9 mouse cellular contexts compared by ENCODE assay signal in the genomic region with DNA sequence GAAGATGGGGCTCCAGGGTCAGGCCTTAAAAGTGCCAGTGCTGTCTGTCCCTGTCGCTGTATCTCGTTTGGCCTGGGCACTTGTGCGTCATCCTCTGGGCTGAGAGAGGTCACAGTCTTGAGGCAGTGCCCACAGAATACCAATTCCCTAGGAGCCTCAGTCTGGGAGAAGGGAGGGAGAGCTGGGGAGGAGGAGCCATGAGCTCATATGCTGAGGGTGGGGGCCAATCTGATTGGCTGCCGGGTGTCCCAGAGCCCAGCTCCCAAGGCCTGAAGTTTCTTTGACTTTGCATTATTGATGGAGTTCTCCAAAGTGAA. TPM values are rescaled to one million over a fixed set of nuclear protein-coding genes. Genes with fewer than 3 reads are reported as not detected.
DNase-seq lines count a peak whose midpoint lies in the region; ATAC-seq and TF ChIP-seq lines count a peak whose summit lies in the region.
"Had no signal": no experiment of that assay in that cellular context is flagged by ENCODE, and none has a peak within 500 bp of the region (broad histone marks: within the 10 kb centered on the region; RNA-seq: fewer than 3 reads in every experiment).

No protein-coding gene starts in this region.

- TF ChIP-seq CTCF in cortical plate, adult 2 months (IDR thresholded peaks at IDR 0.05; ENCODE audit: extremely low read depth, insufficient read depth, low read length) = no peak

- H3K9me3 ChIP-seq in lung, embryonic 16.5 days (ENCODE audit: control insufficient read depth, low read length) = no peaks in the 10 kb centered on the region
- no peaks in the 10 kb centered on the region for H3K9me3 ChIP-seq in heart, embryonic 10.5 days
- H3K9me3 ChIP-seq in midbrain, embryonic 10.5 days (replicated peaks) = no peaks in the 10 kb centered on the region
- H3K9me3 ChIP-seq: liver, embryonic 13.5 days had no signal

- no peak overlapping the region for H3K4me2 ChIP-seq in lung, embryonic 16.5 days (ENCODE audit: low read depth, low read length)
- H3K4me2 ChIP-seq: liver, embryonic 13.5 days had no signal

- H3K36me3 ChIP-seq in lung, embryonic 16.5 days (ENCODE audit: control insufficient read depth, insufficient read depth, low read length) = no peaks in the 10 kb centered on the region
- peaks cover 14% of the 10 kb centered on the region for H3K36me3 ChIP-seq in heart, embryonic 10.5 days
- H3K36me3 ChIP-seq in midbrain, embryonic 10.5 days = 0 out of 2 replicates have a peak, but pooled peaks cover 3% of the 10 kb centered on the region
- H3K36me3 ChIP-seq: liver, embryonic 13.5 days had no signal

- no peak for DNase-seq in lung, postnatal 25 days (ENCODE audit: low spot score)
- no peak for DNase-seq in heart, embryonic 10.5 days (ENCODE audit: low spot score)
- peak; percentile 53 for DNase-seq in midbrain, embryonic 10.5 days (ENCODE audit: low spot score)
- no peak for DNase-seq in spleen, postnatal 14 days (ENCODE audit: low spot score in 2 of 2)
- no peak for DNase-seq in left cerebral cortex, adult 11 months (ENCODE audit: low spot score)
- DNase-seq in ovary, postnatal 36 days (ENCODE audit: low spot score) = no peak
- DNase-seq: liver, embryonic 13.5 days had no signal

- no peak overlapping the region for H3K9ac ChIP-seq in lung, embryonic 16.5 days (ENCODE audit: low read length)
- H3K9ac ChIP-seq: liver, embryonic 13.5 days had no signal

- no peak for TF ChIP-seq POLR2A in cortical plate, adult 2 months (IDR thresholded peaks at IDR 0.05; ENCODE audit: extremely low read depth, insufficient read depth, low read length)

- H3K4me3 ChIP-seq in lung, embryonic 16.5 days (ENCODE audit: low read length) = no peak overlapping the region
- no peak overlapping the region for H3K4me3 ChIP-seq in cortical plate, adult 2 months (ENCODE audit: insufficient read depth, low read length)
- H3K4me3 ChIP-seq in heart, embryonic 10.5 days = peak overlapping the region; percentile 12; the same call in 1 of the 2 replicates
- H3K4me3 ChIP-seq in midbrain, embryonic 10.5 days = peak overlapping the region; percentile 41
- H3K4me3 ChIP-seq: liver, embryonic 13.5 days had no signal

- H3K4me1 ChIP-seq in lung, embryonic 16.5 days (replicated peaks; ENCODE audit: control insufficient read depth, insufficient read depth, low read length) = peaks cover 5% of the 10 kb centered on the region
- no peaks in the 10 kb centered on the region for H3K4me1 ChIP-seq in cortical plate, adult 2 months (ENCODE audit: control insufficient read depth, insufficient read depth, low read length)
- peaks cover 82% of the 10 kb centered on the region for H3K4me1 ChIP-seq in heart, embryonic 10.5 days
- peaks cover 92% of the 10 kb centered on the region for H3K4me1 ChIP-seq in midbrain, embryonic 10.5 days

- peaks cover 6% of the 10 kb centered on the region for H3K27me3 ChIP-seq in lung, embryonic 16.5 days (ENCODE audit: control insufficient read depth, insufficient read depth, low read depth, low read length)
- no peaks in the 10 kb centered on the region for H3K27me3 ChIP-seq in heart, embryonic 10.5 days (ENCODE audit: insufficient read depth, poor library complexity, severe bottlenecking)
- H3K27me3 ChIP-seq in midbrain, embryonic 10.5 days (ENCODE audit: low read depth, poor library complexity, severe bottlenecking) = peaks cover 58% of the 10 kb centered on the region

- ATAC-seq in lung, embryonic 16.5 days (ENCODE audit: low read depth) = peak; percentile 32; the same call in 1 of the 2 replicates

- H3K27ac ChIP-seq in lung, embryonic 16.5 days (ENCODE audit: low read length) = no peak overlapping the region
- peak overlapping the region; percentile 88 for H3K27ac ChIP-seq in cortical plate, adult 2 months (ENCODE audit: insufficient read depth, low read length)
- peak overlapping the region; percentile 77 for H3K27ac ChIP-seq in heart, embryonic 10.5 days
- H3K27ac ChIP-seq in midbrain, embryonic 10.5 days (replicated peaks) = peak overlapping the region; percentile 87
- H3K27ac ChIP-seq: liver, embryonic 13.5 days had no signal

- WGBS in lung, embryonic 16.5 days = 30% methylated on average over 4 of the region's 4 CpGs
- 24% methylated on average over 4 of the region's 4 CpGs for WGBS in heart, embryonic 10.5 days
- 35% methylated on average over 4 of the region's 4 CpGs for WGBS in midbrain, embryonic 10.5 days

RNA-seq across cellular contexts. Expression of gene Usp2, which starts 5.7 kb away (rescaled TPM):
- polyA plus RNA-seq in lung, embryonic 16.5 days (2015; fragmentation: Nextera tagmentation; extraction: Ambion mirVana) = 12.2 and 16.9 TPM in 2 replicates
- 50.1 and 50.9 TPM in 2 replicates for polyA plus RNA-seq in cortical plate, adult 2 months (2012; rRNA removed)
- polyA plus RNA-seq in heart, embryonic 10.5 days (2016; fragmentation: Nextera tagmentation; extraction: Ambion mirVana) = 36.1 and 59.0 TPM in 2 replicates
- 11.3 and 16.5 TPM in 2 replicates for polyA plus RNA-seq in midbrain, embryonic 10.5 days (2016; fragmentation: Nextera tagmentation; extraction: Ambion mirVana)

RNA-seq across cellular contexts. Expression of gene Mfrp, which starts 29.0 kb away (rescaled TPM):
- 0.20 and 0.21 TPM in 2 replicates for polyA plus RNA-seq in lung, embryonic 16.5 days (2015; fragmentation: Nextera tagmentation; extraction: Ambion mirVana)
- polyA plus RNA-seq in cortical plate, adult 2 months (2012; rRNA removed) = 0.15 and 0.35 TPM in 2 replicates
- 0.21 TPM in 1 of 2 replicates, not detected in the other for polyA plus RNA-seq in heart, embryonic 10.5 days (2016; fragmentation: Nextera tagmentation; extraction: Ambion mirVana)
- polyA plus RNA-seq in midbrain, embryonic 10.5 days (2016; fragmentation: Nextera tagmentation; extraction: Ambion mirVana) = 0.07 and 0.17 TPM in 2 replicates
- polyA plus RNA-seq: liver, embryonic 13.5 days had no signal

RNA-seq across cellular contexts. Expression of gene Thy1, which starts 29.4 kb away (rescaled TPM):
- polyA plus RNA-seq in lung, embryonic 16.5 days (2015; fragmentation: Nextera tagmentation; extraction: Ambion mirVana) = 2.4 and 4.1 TPM in 2 replicates
- 1,180 and 1,226 TPM in 2 replicates for polyA plus RNA-seq in cortical plate, adult 2 months (2012; rRNA removed)
- polyA plus RNA-seq in heart, embryonic 10.5 days (2016; fragmentation: Nextera tagmentation; extraction: Ambion mirVana) = 0.15 and 1.1 TPM in 2 replicates
- polyA plus RNA-seq in midbrain, embryonic 10.5 days (2016; fragmentation: Nextera tagmentation; extraction: Ambion mirVana) = not detected in 2 replicates

RNA-seq across cellular contexts. Expression of gene C1qtnf5, which starts 34.5 kb away (rescaled TPM):
- polyA plus RNA-seq in lung, embryonic 16.5 days (2015; fragmentation: Nextera tagmentation; extraction: Ambion mirVana) = 5.4 and 5.6 TPM in 2 replicates
- polyA plus RNA-seq in cortical plate, adult 2 months (2012; rRNA removed) = 24.7 and 30.5 TPM in 2 replicates
- polyA plus RNA-seq in heart, embryonic 10.5 days (2016; fragmentation: Nextera tagmentation; extraction: Ambion mirVana) = 0.50 TPM in 1 of 2 replicates, not detected in the other
- 0.29 and 0.93 TPM in 2 replicates for polyA plus RNA-seq in midbrain, embryonic 10.5 days (2016; fragmentation: Nextera tagmentation; extraction: Ambion mirVana)

RNA-seq across cellular contexts. Expression of gene Gm49380, which starts 40.7 kb away (rescaled TPM):
- polyA plus RNA-seq in lung, embryonic 16.5 days (2015; fragmentation: Nextera tagmentation; extraction: Ambion mirVana) = 0.13 and 0.14 TPM in 2 replicates
- 0.10 and 0.19 TPM in 2 replicates for polyA plus RNA-seq in cortical plate, adult 2 months (2012; rRNA removed)
- 0.07 and 0.18 TPM in 2 replicates for polyA plus RNA-seq in heart, embryonic 10.5 days (2016; fragmentation: Nextera tagmentation; extraction: Ambion mirVana)
- 0.35 and 0.63 TPM in 2 replicates for polyA plus RNA-seq in midbrain, embryonic 10.5 days (2016; fragmentation: Nextera tagmentation; extraction: Ambion mirVana)
- polyA plus RNA-seq: liver, embryonic 13.5 days had no signal

Comparison
In these comparisons a context has a peak if more than half of its experiments do, and no peak if none do; other contexts are left out.
1. H3K4me3 ChIP-seq: peak in heart, embryonic 10.5 days (single experiment) and midbrain, embryonic 10.5 days (single experiment); none in lung, embryonic 16.5 days (single experiment) and cortical plate, adult 2 months (single experiment).
2. RNA of gene Thy1, which starts 29.4 kb away (polyA plus RNA-seq): 1,180 to 1,226 TPM in cortical plate, adult 2 months; 2.4 to 4.1 TPM in lung, embryonic 16.5 days, 0.15 to 1.1 TPM in heart, embryonic 10.5 days and not detected in midbrain, embryonic 10.5 days; every median in the first group is over 100 times any median in the second.